Mouse (Mus musculus) embryonic facial prominence, embryonic 10.5 days (tissue): Measurements from ENCODE around the gene Lrrfip1. TPM values are rescaled to one million over a fixed set of nuclear protein-coding genes. Genes with fewer than 3 reads are reported as not detected.

Experiments used
- DNase-seq: peaks from one replicate; pipeline ENCODE4 v3.0.0-alpha.2; 2017; ENCODE audit warnings: low spot score
- H3K27ac ChIP-seq: fragments of 300-500 bp; sonication (generic); replicated peaks from 2 replicates; pipeline ENCODE4 v1.5.1; 2016; ENCODE audit warnings: mild to moderate bottlenecking
- H3K27me3 ChIP-seq: fragments of 300-500 bp; sonication (generic); replicated peaks from 2 replicates; pipeline ENCODE4 v1.6.1; 2016; ENCODE audit warnings: low read depth, mild to moderate bottlenecking; ENCODE audit not compliant: poor library complexity, severe bottlenecking
- H3K36me3 ChIP-seq: fragments of 300-500 bp; sonication (generic); replicated peaks from 2 replicates; pipeline ENCODE4 v1.6.1; 2016; ENCODE audit warnings: mild to moderate bottlenecking, moderate library complexity
- H3K4me1 ChIP-seq: fragments of 300-500 bp; sonication (generic); 2 replicates; pipeline ENCODE4 v1.6.1; 2016
- H3K4me3 ChIP-seq: fragments of 300-500 bp; sonication (generic); 2 replicates; pipeline ENCODE4 v1.5.1; 2016; ENCODE audit warnings: mild to moderate bottlenecking, moderate library complexity
- H3K9me3 ChIP-seq: fragments of 300-500 bp; sonication (generic); 2 replicates; pipeline ENCODE4 v1.6.1; 2016; ENCODE audit warnings: mild to moderate bottlenecking
- WGBS: fragments of 180-500 bp; shearing (Covaris S2); methylation state at CpG from one replicate; pipeline ENCODE4 v1.1.7; 2016; 5-methylcytosine and 5-hydroxymethylcytosine counted together
- polyA plus RNA-seq: library from polyadenylated mRNA; unstranded; fragments of >200 nt; fragmentation: Nextera tagmentation; extraction: Ambion mirVana; gene quantifications from 2 replicates; pipeline ENCODE4 v1.2.1, GENCODE M21; 2016

The Lrrfip1 gene
- polyA plus RNA-seq, 1 experiment from 2014 or later: 25.7 TPM

GRCm38 (mm10) chr1:91144813-91145212 is 146.3 kb downstream of the Lrrfip1 start, which contains the start of gene Rbm44:
Gene Rbm44, plus strand, starts transcription at chr1:91145089.
- H3K4me3 ChIP-seq: no peak within 1 kb of the TSS
- DNase-seq: peak; percentile 24

GRCm38 (mm10) chr1:91151509-91151908 is 153.0 kb downstream of the Lrrfip1 start:
- no peak overlapping the region for H3K27ac ChIP-seq
- no peaks in the 10 kb centered on the region for H3K27me3 ChIP-seq
- H3K9me3 ChIP-seq: no peaks in the 10 kb centered on the region
- H3K4me3 ChIP-seq: no peak overlapping the region
- DNase-seq: no peak
- H3K36me3 ChIP-seq: no peaks in the 10 kb centered on the region
- no peaks in the 10 kb centered on the region for H3K4me1 ChIP-seq
- 68% methylated on average over 2 of the region's 2 CpGs for WGBS

More at GRCm38 (mm10) chr1:91144813-91145212, 146.3 kb downstream of the Lrrfip1 start, which contains the start of gene Rbm44:
- H3K27ac ChIP-seq: no peak within 1 kb of the TSS
- no peaks in the 10 kb centered on the region for H3K9me3 ChIP-seq
- H3K27me3 ChIP-seq: no peaks in the 10 kb centered on the region
- H3K36me3 ChIP-seq: no peaks in the 10 kb centered on the region
- WGBS: 62% methylated on average over 20 of the region's 20 CpGs
- H3K4me1 ChIP-seq: 0 out of 2 replicates have a peak, but pooled peaks cover 3% of the 10 kb centered on the region

- Histone ChIP-seq H3K27ac (no peak overlapping the region), H3K4me1 (no peaks in the 10 kb centered on the region), H3K4me3 (no peak overlapping the region), H3K9me3 (no peaks in the 10 kb centered on the region), H3K36me3 (no peaks in the 10 kb centered on the region), H3K27me3 (no peaks in the 10 kb centered on the region)
- DNase-seq: no peak
- 80% methylated on average over 6 of the region's 6 CpGs for WGBS
Measured at GRCm38 (mm10) chr1:91166798-91167197, 168.3 kb downstream of the Lrrfip1 start.

GRCm38 (mm10) chr1:91169157-91169556 is 170.6 kb downstream of the Lrrfip1 start:
- no peak overlapping the region for H3K27ac ChIP-seq
- no peaks in the 10 kb centered on the region for H3K27me3 ChIP-seq
- WGBS: 84% methylated on average over 4 of the region's 4 CpGs
- no peaks in the 10 kb centered on the region for H3K9me3 ChIP-seq
- no peaks in the 10 kb centered on the region for H3K4me1 ChIP-seq
- H3K36me3 ChIP-seq: no peaks in the 10 kb centered on the region
- DNase-seq: no peak
- H3K4me3 ChIP-seq: no peak overlapping the region

- Histone ChIP-seq H3K9me3 (no peaks in the 10 kb centered on the region), H3K4me1 (peaks cover 6% of the 10 kb centered on the region), H3K27ac (no peak overlapping the region), H3K4me3 (no peak overlapping the region), H3K36me3 (no peaks in the 10 kb centered on the region), H3K27me3 (peaks cover 20% of the 10 kb centered on the region)
- WGBS: 90% methylated on average over 5 of the region's 5 CpGs
- no peak for DNase-seq
Measured at GRCm38 (mm10) chr1:91174796-91175195, 176.3 kb downstream of the Lrrfip1 start.

GRCm38 (mm10) chr1:91176026-91176425 is 177.5 kb downstream of the Lrrfip1 start:
- no peaks in the 10 kb centered on the region for H3K36me3 ChIP-seq
- H3K4me1 ChIP-seq: peaks cover 16% of the 10 kb centered on the region
- WGBS: 56% methylated on average over 3 of the region's 3 CpGs
- peaks cover 32% of the 10 kb centered on the region for H3K27me3 ChIP-seq
- no peak overlapping the region for H3K27ac ChIP-seq
- H3K9me3 ChIP-seq: no peaks in the 10 kb centered on the region
- no peak overlapping the region for H3K4me3 ChIP-seq
- DNase-seq: no peak

- Histone ChIP-seq H3K36me3 (no peaks in the 10 kb centered on the region), H3K4me1 (peaks cover 24% of the 10 kb centered on the region), H3K27me3 (peaks cover 41% of the 10 kb centered on the region), H3K4me3 (no peak overlapping the region), H3K27ac (no peak overlapping the region), H3K9me3 (no peaks in the 10 kb centered on the region)
- 82% methylated on average over 4 of the region's 4 CpGs for whole genome bisulfite sequencing
- DNase-seq: no peak
Measured at GRCm38 (mm10) chr1:91176871-91177270, 178.3 kb downstream of the Lrrfip1 start.

Other genes with a start within 250 kb of the Lrrfip1 start
- gene Col6a3, start 154.8 kb upstream of the Lrrfip1 start, polyA plus RNA-seq: 3.5 and 6.6 TPM in 2 replicates
- 0.06 and 0.14 TPM in 2 replicates for gene Mlph, start 83.7 kb upstream of the Lrrfip1 start, polyA plus RNA-seq
- not detected in 2 replicates for gene Prlh, start 45.6 kb upstream of the Lrrfip1 start, polyA plus RNA-seq
- 0.39 and 0.44 TPM in 2 replicates for gene Rab17, start 29.1 kb upstream of the Lrrfip1 start, polyA plus RNA-seq
- 0.87 and 1.2 TPM in 2 replicates for gene Rbm44, start 146.4 kb downstream of the Lrrfip1 start, polyA plus RNA-seq
- gene Ramp1, start 181.1 kb downstream of the Lrrfip1 start, polyA plus RNA-seq: 0.47 and 0.61 TPM in 2 replicates